Mouse (Mus musculus): ENCODE data around the gene Bmp8a.

- TF ChIP-seq CTCF (IDR thresholded peaks at IDR 0.05; ENCODE audit: borderline replicate concordance, control insufficient read depth, extremely low read depth, insufficient read depth, low read length, poor library complexity) (no peak), POLR2A (IDR thresholded peaks at IDR 0.05; ENCODE audit: control insufficient read depth, extremely low read depth, insufficient read depth, low read length, poor library complexity) (no peak)
Observed at GRCm38 (mm10) chr4:123335796-123336585, 7.1 kb downstream of the Bmp8a start.
